In the genomic region with DNA sequence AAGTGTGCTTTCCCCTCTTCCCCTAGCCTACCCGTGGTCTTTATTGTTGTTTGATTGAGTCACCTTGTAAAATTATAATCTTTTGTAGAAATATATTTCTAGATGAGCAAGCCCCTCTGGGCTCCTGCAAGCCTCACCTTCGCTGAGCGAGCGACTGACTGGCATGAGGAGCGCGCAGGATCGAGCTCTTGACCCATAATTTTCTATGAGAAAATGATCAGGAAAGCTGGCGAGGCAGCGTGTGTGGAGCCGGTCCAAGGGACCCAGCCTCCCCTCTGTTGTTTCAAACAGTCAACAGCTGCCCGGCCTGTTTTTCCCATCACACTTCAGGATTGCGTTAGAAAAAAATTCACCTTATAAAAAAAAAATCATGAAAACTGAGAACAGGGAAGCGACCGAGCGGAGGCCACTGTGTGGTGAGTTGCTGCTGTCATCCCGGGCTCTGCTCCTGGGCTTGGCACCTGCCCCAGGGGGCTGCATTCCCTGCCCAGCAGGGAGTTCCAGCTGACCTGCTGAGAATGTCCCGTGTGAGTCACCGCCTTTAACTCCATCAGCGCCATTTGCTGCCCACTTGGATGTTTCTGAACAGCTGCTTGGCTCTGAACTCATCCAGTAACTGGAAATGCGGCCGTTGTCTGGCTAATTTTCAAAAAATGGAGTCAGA, we compare ENCODE assay signal across 9 mouse cellular contexts.
A peak's percentile ranks its signal among the peaks of the same experiment; 100 is the strongest.
DNase-seq lines count a peak whose midpoint lies in the region; ATAC-seq and TF ChIP-seq lines count a peak whose summit lies in the region.
"Had no signal": no experiment of that assay in that cellular context is flagged by ENCODE, and none has a peak within 500 bp of the region (broad histone marks: within the 10 kb centered on the region; RNA-seq: fewer than 3 reads in every experiment).

No protein-coding gene starts in this region.

- no peak overlapping the region for H3K9ac ChIP-seq in forebrain, embryonic 16.5 days (replicated peaks; ENCODE audit: low read depth, low read length)
- no peak overlapping the region for H3K9ac ChIP-seq in limb, embryonic 14.5 days (ENCODE audit: low read depth, low read length, severe bottlenecking)

- 7% methylated on average over 21 of the region's 21 CpGs for WGBS in forebrain, embryonic 16.5 days
- 2% methylated on average over 21 of the region's 21 CpGs for WGBS in hindbrain, embryonic 10.5 days
- WGBS in limb, embryonic 14.5 days: 3% methylated on average over 21 of the region's 21 CpGs

- no peak for TF ChIP-seq POLR2A in limb, embryonic 14.5 days (IDR thresholded peaks at IDR 0.05; ENCODE audit: borderline replicate concordance, extremely low read depth, insufficient read depth, insufficient read length)

- peak overlapping the region; percentile 30 for H3K4me2 ChIP-seq in forebrain, embryonic 16.5 days (ENCODE audit: low read length)
- H3K4me2 ChIP-seq in limb, embryonic 14.5 days (replicated peaks; ENCODE audit: low read depth, low read length, severe bottlenecking): peak overlapping the region; percentile 41

- ATAC-seq in forebrain, embryonic 16.5 days: no peak
- peak; percentile 88 for ATAC-seq in limb, embryonic 14.5 days (ENCODE audit: low FRiP score, low read depth)
- no peak for ATAC-seq in CD4-positive, CD25-positive, alpha-beta regulatory T cell, adult 4 months

- H3K4me3 ChIP-seq in forebrain, embryonic 16.5 days (replicated peaks; ENCODE audit: low read length): 0 out of 2 replicates have a peak overlapping the region, but pooled peaks have one; percentile 11
- H3K4me3 ChIP-seq in hindbrain, embryonic 10.5 days: peak overlapping the region; percentile 38
- H3K4me3 ChIP-seq in limb, embryonic 14.5 days (replicated peaks; ENCODE audit: low read length): peak overlapping the region; percentile 13

- 0 out of 2 replicates have a peak, but pooled peaks cover 3% of the 10 kb centered on the region for H3K27me3 ChIP-seq in forebrain, embryonic 16.5 days (replicated peaks; ENCODE audit: control insufficient read depth, insufficient read depth, low read length)
- peaks cover 31% of the 10 kb centered on the region for H3K27me3 ChIP-seq in hindbrain, embryonic 10.5 days (ENCODE audit: insufficient read depth, poor library complexity, severe bottlenecking)
- H3K27me3 ChIP-seq in limb, embryonic 14.5 days (ENCODE audit: control insufficient read depth, insufficient read depth, low read length): no peaks in the 10 kb centered on the region

- H3K9me3 ChIP-seq in forebrain, embryonic 16.5 days (ENCODE audit: control insufficient read depth, low read length): no peaks in the 10 kb centered on the region
- no peaks in the 10 kb centered on the region for H3K9me3 ChIP-seq in hindbrain, embryonic 10.5 days
- H3K9me3 ChIP-seq in limb, embryonic 14.5 days (ENCODE audit: control insufficient read depth, low read length): no peaks in the 10 kb centered on the region

- H3K27ac ChIP-seq in forebrain, embryonic 16.5 days (ENCODE audit: low read length): no peak overlapping the region
- 0 out of 2 replicates have a peak overlapping the region, but pooled peaks have one; percentile 12 for H3K27ac ChIP-seq in hindbrain, embryonic 10.5 days
- peak overlapping the region; percentile 33 for H3K27ac ChIP-seq in limb, embryonic 14.5 days (replicated peaks; ENCODE audit: low read depth, low read length)
- H3K27ac ChIP-seq: macrophage had no signal

- H3K36me3 ChIP-seq in forebrain, embryonic 16.5 days (ENCODE audit: control insufficient read depth, insufficient read depth): no peaks in the 10 kb centered on the region
- H3K36me3 ChIP-seq in hindbrain, embryonic 10.5 days: no peaks in the 10 kb centered on the region
- no peaks in the 10 kb centered on the region for H3K36me3 ChIP-seq in limb, embryonic 14.5 days (ENCODE audit: control insufficient read depth, insufficient read depth, low read length)

- H3K4me1 ChIP-seq in forebrain, embryonic 16.5 days (replicated peaks; ENCODE audit: control insufficient read depth, insufficient read depth, low read length): peaks cover 7% of the 10 kb centered on the region
- peaks cover 15% of the 10 kb centered on the region for H3K4me1 ChIP-seq in hindbrain, embryonic 10.5 days (replicated peaks)
- H3K4me1 ChIP-seq in limb, embryonic 14.5 days (ENCODE audit: control insufficient read depth, insufficient read depth, low read length): peaks cover 12% of the 10 kb centered on the region; the same call in 1 of the 2 replicates

- DNase-seq in urinary bladder, postnatal 36 days (ENCODE audit: low spot score in 2 of 2): peak; percentile 24 to 25
- no peak for DNase-seq in urinary bladder, adult 2 months (ENCODE audit: low spot score)
- peak; percentile 19 for DNase-seq in hindbrain, embryonic 10.5 days (ENCODE audit: low spot score)
- DNase-seq in limb, embryonic 14.5 days (ENCODE audit: low spot score): peak; percentile 75
- peak; percentile 7 for DNase-seq in ovary, postnatal 10 days (ENCODE audit: low spot score)
- DNase-seq in testis, postnatal 10 days (ENCODE audit: low spot score): no peak

Comparison
In these comparisons a context has a peak if more than half of its experiments do, and no peak if none do; other contexts are left out.
1. DNase-seq: peak in urinary bladder, postnatal 36 days (2 of 2), hindbrain, embryonic 10.5 days (single experiment), limb, embryonic 14.5 days (single experiment) and ovary, postnatal 10 days (single experiment); none in urinary bladder, adult 2 months (single experiment) and testis, postnatal 10 days (single experiment).
2. Peak in every context shown above with its lines, with median percentiles within 50 percentile points of each other: H3K4me3 ChIP-seq.